12 mouse cellular contexts compared by ENCODE assay signal in the genomic region with DNA sequence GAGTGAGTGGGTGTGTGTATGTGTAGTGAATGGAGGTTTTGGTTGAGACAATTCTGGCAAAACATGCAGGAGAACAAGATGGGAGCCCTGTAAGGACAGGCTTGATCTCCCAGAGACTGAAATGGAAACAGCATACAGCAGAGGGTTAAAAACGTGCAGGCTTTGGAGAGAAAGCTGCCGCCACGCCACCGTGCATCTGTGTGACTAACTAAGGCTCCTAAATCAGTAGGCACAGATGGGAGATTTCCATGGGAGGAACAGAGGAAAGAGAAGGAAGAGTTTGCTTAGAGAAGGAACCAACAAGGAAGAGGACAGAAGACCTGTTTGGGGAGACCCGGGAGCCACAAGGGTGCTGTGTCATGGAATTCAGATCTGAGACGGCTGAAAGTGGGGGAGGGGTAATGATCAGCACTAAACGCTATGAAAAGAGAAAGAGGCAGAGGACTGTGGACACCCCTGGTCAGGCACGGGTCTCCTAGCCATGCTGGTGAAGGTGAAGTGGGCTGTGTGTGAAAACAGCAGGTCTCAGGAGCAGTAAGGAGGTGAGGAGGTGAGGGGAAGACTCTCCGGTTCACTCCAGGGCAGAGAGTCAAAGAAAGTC. TPM values are rescaled to one million over a fixed set of nuclear protein-coding genes. Genes with fewer than 3 reads are reported as not detected.
DNase-seq lines count a peak whose midpoint lies in the region; ATAC-seq and TF ChIP-seq lines count a peak whose summit lies in the region.
"Had no signal": no experiment of that assay in that cellular context is flagged by ENCODE, and none has a peak within 500 bp of the region (broad histone marks: within the 10 kb centered on the region; RNA-seq: fewer than 3 reads in every experiment).

No protein-coding gene starts in this region.

- H3K9me3 ChIP-seq in midbrain, embryonic 13.5 days, result no peaks in the 10 kb centered on the region
- H3K9me3 ChIP-seq in midbrain, embryonic 10.5 days (replicated peaks), result no peaks in the 10 kb centered on the region
- no peaks in the 10 kb centered on the region for H3K9me3 ChIP-seq in forebrain, embryonic 16.5 days (ENCODE audit: control insufficient read depth, low read length)
- H3K9me3 ChIP-seq in midbrain, postnatal 0 days (ENCODE audit: low read length), result no peaks in the 10 kb centered on the region

- peaks cover 55% of the 10 kb centered on the region for H3K4me1 ChIP-seq in midbrain, embryonic 13.5 days (replicated peaks)
- H3K4me1 ChIP-seq in midbrain, embryonic 10.5 days, result peaks cover 57% of the 10 kb centered on the region
- H3K4me1 ChIP-seq in forebrain, embryonic 16.5 days (replicated peaks; ENCODE audit: control insufficient read depth, insufficient read depth, low read length), result peaks cover 46% of the 10 kb centered on the region
- peaks cover 9% of the 10 kb centered on the region; the same call in 1 of the 2 replicates for H3K4me1 ChIP-seq in midbrain, postnatal 0 days (ENCODE audit: insufficient read depth, low read length)

- TF ChIP-seq CTCF in midbrain, postnatal 0 days (IDR thresholded peaks at IDR 0.05), result no peak

- DNase-seq in cerebellum, adult 8-10 months, result peak; percentile 45
- no peak for DNase-seq in cerebellum, adult 11 months
- no peak for DNase-seq in midbrain, embryonic 10.5 days (ENCODE audit: low spot score)
- DNase-seq in midbrain, postnatal 0 days (ENCODE audit: low spot score), result no peak
- no peak for DNase-seq in adrenal gland, adult 8-10 months
- DNase-seq: adrenal gland, postnatal 25 days; heart, postnatal 36 days; kidney, adult 2 months had no signal

- no peak overlapping the region for H3K4me3 ChIP-seq in midbrain, embryonic 13.5 days (replicated peaks)
- H3K4me3 ChIP-seq in midbrain, embryonic 10.5 days, result no peak overlapping the region
- peak overlapping the region; percentile 8; the same call in 1 of the 2 replicates for H3K4me3 ChIP-seq in forebrain, embryonic 16.5 days (replicated peaks; ENCODE audit: low read length)
- H3K4me3 ChIP-seq in midbrain, postnatal 0 days (ENCODE audit: low read depth, low read length), result no peak overlapping the region; the same call in 1 of the 2 replicates

- no peak for ATAC-seq in midbrain, embryonic 13.5 days
- ATAC-seq in forebrain, embryonic 16.5 days, result no peak
- no peak for ATAC-seq in midbrain, postnatal 0 days (ENCODE audit: low FRiP score)
- ATAC-seq in activated CD4-positive, CD25-positive, alpha-beta regulatory T cell, adult 4 months, result no peak

- H3K27ac ChIP-seq in midbrain, embryonic 13.5 days, result 0 out of 2 replicates have a peak overlapping the region, but pooled peaks have one; percentile 4
- H3K27ac ChIP-seq in midbrain, embryonic 10.5 days (replicated peaks), result no peak overlapping the region
- H3K27ac ChIP-seq in forebrain, embryonic 16.5 days (ENCODE audit: low read length), result peak overlapping the region; percentile 11; the same call in 1 of the 2 replicates
- H3K27ac ChIP-seq in midbrain, postnatal 0 days (ENCODE audit: low read depth, low read length), result no peak overlapping the region
- H3K27ac ChIP-seq: liver, embryonic 14.5 days had no signal

- H3K27me3 ChIP-seq in midbrain, embryonic 13.5 days, result peaks cover 15% of the 10 kb centered on the region
- H3K27me3 ChIP-seq in midbrain, embryonic 10.5 days (ENCODE audit: low read depth, poor library complexity, severe bottlenecking), result peaks cover 51% of the 10 kb centered on the region
- H3K27me3 ChIP-seq in forebrain, embryonic 16.5 days (replicated peaks; ENCODE audit: control insufficient read depth, insufficient read depth, low read length), result no peaks in the 10 kb centered on the region
- no peaks in the 10 kb centered on the region for H3K27me3 ChIP-seq in midbrain, postnatal 0 days (ENCODE audit: insufficient read depth, low read length)

- 0 out of 2 replicates have a peak, but pooled peaks cover 3% of the 10 kb centered on the region for H3K36me3 ChIP-seq in midbrain, embryonic 13.5 days
- peaks cover 14% of the 10 kb centered on the region; the same call in 1 of the 2 replicates for H3K36me3 ChIP-seq in midbrain, embryonic 10.5 days
- peaks cover under 1% of the 10 kb centered on the region; the same call in 1 of the 2 replicates for H3K36me3 ChIP-seq in forebrain, embryonic 16.5 days (ENCODE audit: control insufficient read depth, insufficient read depth)
- no peaks in the 10 kb centered on the region for H3K36me3 ChIP-seq in midbrain, postnatal 0 days (ENCODE audit: insufficient read depth, low read length)

- 0 out of 2 replicates have a peak overlapping the region, but pooled peaks have one; percentile 19 for H3K9ac ChIP-seq in midbrain, embryonic 13.5 days (replicated peaks)
- peak overlapping the region; percentile 33 for H3K9ac ChIP-seq in forebrain, embryonic 16.5 days (replicated peaks; ENCODE audit: low read depth, low read length)
- peak overlapping the region; percentile 1; the same call in 1 of the 2 replicates for H3K9ac ChIP-seq in midbrain, postnatal 0 days (replicated peaks; ENCODE audit: low read length, poor library complexity, severe bottlenecking)
- H3K9ac ChIP-seq: liver, embryonic 14.5 days had no signal

- WGBS in midbrain, embryonic 13.5 days, result 41% methylated on average over 9 of the region's 9 CpGs
- 56% methylated on average over 9 of the region's 9 CpGs for WGBS in midbrain, embryonic 10.5 days
- 27% methylated on average over 9 of the region's 9 CpGs for WGBS in forebrain, embryonic 16.5 days
- WGBS in midbrain, postnatal 0 days, result 18% methylated on average over 9 of the region's 9 CpGs

- peak overlapping the region; percentile 73 for H3K4me2 ChIP-seq in midbrain, embryonic 13.5 days (replicated peaks)
- peak overlapping the region; percentile 34 for H3K4me2 ChIP-seq in forebrain, embryonic 16.5 days (ENCODE audit: low read length)
- H3K4me2 ChIP-seq in midbrain, postnatal 0 days (ENCODE audit: low read depth, low read length, poor library complexity, severe bottlenecking), result peak overlapping the region; percentile 26

RNA-seq across cellular contexts. Expression of gene Cplx2, which starts 3.1 kb away (rescaled TPM):
- polyA plus RNA-seq in midbrain, embryonic 13.5 days (2015; fragmentation: Nextera tagmentation; extraction: Ambion mirVana), result 28.0 and 31.0 TPM in 2 replicates
- polyA plus RNA-seq in midbrain, embryonic 10.5 days (2016; fragmentation: Nextera tagmentation; extraction: Ambion mirVana), result 9.9 and 15.3 TPM in 2 replicates
- 31.8 and 34.3 TPM in 2 replicates for polyA plus RNA-seq in forebrain, embryonic 16.5 days (2015; fragmentation: Nextera tagmentation; extraction: Ambion mirVana)
- total RNA-seq in midbrain, postnatal 0 days (2014; rRNA removed), result 88.7 and 106 TPM in 2 replicates
- 30.4 and 31.2 TPM in 2 replicates for polyA plus RNA-seq in midbrain, postnatal 0 days (2015; fragmentation: Nextera tagmentation; extraction: Ambion mirVana)
- 10 to 100 TPM; 20.8 to 47.3 (median 33.3) TPM for total RNA-seq in adrenal gland, adult 8-10 months (2022)
- not detected for polyA plus RNA-seq in activated CD4-positive, CD25-positive, alpha-beta regulatory T cell, adult 4 months (2017; shearing (Covaris generic))

Comparison
In these comparisons a context has a peak if more than half of its experiments do, and no peak if none do; other contexts are left out.
1. H3K27ac ChIP-seq: peak in midbrain, embryonic 13.5 days (single experiment) and forebrain, embryonic 16.5 days (single experiment); none in midbrain, embryonic 10.5 days (single experiment) and midbrain, postnatal 0 days (single experiment).
2. RNA of gene Cplx2, which starts 3.1 kb away (polyA plus RNA-seq): 31.8 to 34.3 TPM in forebrain, embryonic 16.5 days, 30.4 to 31.2 TPM in midbrain, postnatal 0 days, 28.0 to 31.0 TPM in midbrain, embryonic 13.5 days and 9.9 to 15.3 TPM in midbrain, embryonic 10.5 days; not detected in activated CD4-positive, CD25-positive, alpha-beta regulatory T cell, adult 4 months; every median in the first group is over 10 times any median in the second.
3. Peak in every context shown above with its lines, with median percentiles within 50 percentile points of each other: H3K4me2 ChIP-seq and H3K9ac ChIP-seq.